Mouse (Mus musculus) megakaryocyte-erythroid progenitor cell, adult 5-6 weeks (primary cell): Measurements from ENCODE around the gene Ssbp3. TPM values are rescaled to one million over a fixed set of nuclear protein-coding genes. Genes with fewer than 3 reads are reported as not detected.
A peak's percentile ranks its signal among the peaks of the same experiment; 100 is the strongest.

Source experiments
- ATAC-seq: replicated peaks from 2 replicates; pipeline ENCODE4 v1.8.0; 2016; ENCODE audit warnings: mild to moderate bottlenecking, inconsistent platforms; ENCODE audit not compliant: severe bottlenecking, poor library complexity, low FRiP score, low TSS enrichment
- total RNA-seq, 2 experiments: library from RNA; stranded (forward) in 1 of 2; stranded (reverse) in 1 of 2; fragments of 200-1000, 215-1000 nt in 1 of 2; fragments of >200 nt in 1 of 2; fragmentation: Nextera tagmentation in 1 of 2; gene quantifications; 2 replicates each; pipeline ENCODE4 v1.2.3; 2014 to 2017

Ssbp3 gene
- total RNA-seq (2014; fragmentation: Nextera tagmentation) (104 and 138 TPM in 2 replicates), total RNA-seq (2017) (50.5 and 63.4 TPM in 2 replicates)

- peak; percentile 35; the same call in 1 of the 2 replicates for ATAC-seq
Observed at GRCm38 (mm10) chr4:106910201-106911172, at the start of gene Ssbp3. Gene Ssbp3, plus strand, starts transcription at chr4:106910701.

- ATAC-seq: no peak
Observed at GRCm38 (mm10) chr4:106861871-106862270, 48.6 kb upstream of the Ssbp3 start.

GRCm38 (mm10) chr4:106862317-106862716, 48.2 kb upstream of the Ssbp3 start:
- ATAC-seq: no peak

GRCm38 (mm10) chr4:106862767-106863370, 47.6 kb upstream of the Ssbp3 start:
- no peak for ATAC-seq

- no peak for ATAC-seq
Observed at GRCm38 (mm10) chr4:106865415-106866110, 44.9 kb upstream of the Ssbp3 start.

GRCm38 (mm10) chr4:106866381-106866780, 44.1 kb upstream of the Ssbp3 start:
- ATAC-seq: no peak

GRCm38 (mm10) chr4:106866845-106867244, 43.7 kb upstream of the Ssbp3 start:
- ATAC-seq: no peak

GRCm38 (mm10) chr4:106868737-106869438, 41.6 kb upstream of the Ssbp3 start:
- ATAC-seq: no peak

GRCm38 (mm10) chr4:106869539-106869951, 41.0 kb upstream of the Ssbp3 start:
- no peak for ATAC-seq

- peak; percentile 95 for ATAC-seq
Observed at GRCm38 (mm10) chr4:106870556-106870955, 39.9 kb upstream of the Ssbp3 start.

GRCm38 (mm10) chr4:106874501-106874900, 36.0 kb upstream of the Ssbp3 start:
- no peak for ATAC-seq

- no peak for ATAC-seq
Observed at GRCm38 (mm10) chr4:106881101-106881500, 29.4 kb upstream of the Ssbp3 start.

- ATAC-seq: no peak
Observed at GRCm38 (mm10) chr4:106883149-106883548, 27.4 kb upstream of the Ssbp3 start.

- no peak for ATAC-seq
Observed at GRCm38 (mm10) chr4:106886307-106887085, 24.0 kb upstream of the Ssbp3 start.

GRCm38 (mm10) chr4:106896086-106896485, 14.4 kb upstream of the Ssbp3 start:
- ATAC-seq: no peak

- no peak for ATAC-seq
Observed at GRCm38 (mm10) chr4:106898923-106899322, 11.6 kb upstream of the Ssbp3 start.

- ATAC-seq: no peak
Observed at GRCm38 (mm10) chr4:106899471-106899870, 11.0 kb upstream of the Ssbp3 start.

- no peak for ATAC-seq
Observed at GRCm38 (mm10) chr4:106900718-106901117, 9.8 kb upstream of the Ssbp3 start.

GRCm38 (mm10) chr4:106901610-106902009, 8.9 kb upstream of the Ssbp3 start:
- ATAC-seq: no peak
